Mouse (Mus musculus) heart, embryonic 15.5 days (tissue): Measurements from ENCODE around the gene Gm960. TPM values are rescaled to one million over a fixed set of nuclear protein-coding genes. Genes with fewer than 3 reads are reported as not detected.

Experiments
- ATAC-seq: fragments of 200-750 bp; cut with Nextera tagmentation; replicated peaks from 2 replicates; pipeline ENCODE4 v1.8.0; 2017; ENCODE audit warnings: low read depth, moderate TSS enrichment; ENCODE audit not compliant: insufficient number of reproducible peaks, insufficient read depth, low FRiP score
- H3K27ac ChIP-seq: fragments of 300-500 bp; sonication (generic); 2 replicates; pipeline ENCODE4 v1.5.1; 2015; ENCODE audit warnings: mild to moderate bottlenecking, inconsistent platforms
- H3K27me3 ChIP-seq: fragments of 300-500 bp; sonication (generic); 2 replicates; pipeline ENCODE4 v1.6.1; 2015; ENCODE audit warnings: inconsistent platforms
- H3K36me3 ChIP-seq: fragments of 300-500 bp; sonication (generic); 2 replicates; pipeline ENCODE4 v1.6.1; 2015; ENCODE audit warnings: mild to moderate bottlenecking, inconsistent platforms
- H3K4me1 ChIP-seq: fragments of 300-500 bp; sonication (generic); replicated peaks from 2 replicates; pipeline ENCODE4 v1.6.1; 2015; ENCODE audit warnings: inconsistent platforms
- H3K4me2 ChIP-seq: fragments of 300-500 bp; sonication (generic); 2 replicates; pipeline ENCODE4 v1.6.1; 2015; ENCODE audit warnings: inconsistent platforms, mild to moderate bottlenecking, moderate library complexity
- H3K4me3 ChIP-seq: fragments of 300-500 bp; sonication (generic); 2 replicates; pipeline ENCODE4 v1.5.1; 2015; ENCODE audit warnings: mild to moderate bottlenecking, inconsistent platforms
- H3K9ac ChIP-seq: fragments of 300-500 bp; sonication (generic); 2 replicates; pipeline ENCODE4 v1.6.1; 2015; ENCODE audit warnings: mild to moderate bottlenecking, inconsistent platforms
- H3K9me3 ChIP-seq: fragments of 300-500 bp; sonication (generic); replicated peaks from 2 replicates; pipeline ENCODE4 v1.6.1; 2016; ENCODE audit warnings: inconsistent platforms
- WGBS: fragments of 180-500 bp; shearing (Covaris S2); methylation state at CpG from one replicate; pipeline ENCODE4 v1.1.7; 2015; ENCODE audit warnings: mixed read lengths; 5-methylcytosine and 5-hydroxymethylcytosine counted together
- polyA plus RNA-seq: library from polyadenylated mRNA; unstranded; fragments of >200 nt; fragmentation: Nextera tagmentation; extraction: Ambion mirVana; gene quantifications from 2 replicates; pipeline ENCODE4 v1.2.1, GENCODE M21; 2015

Gene Gm960
- polyA plus RNA-seq, 1 experiment from 2014 or later = 0.48 TPM

DNA sequence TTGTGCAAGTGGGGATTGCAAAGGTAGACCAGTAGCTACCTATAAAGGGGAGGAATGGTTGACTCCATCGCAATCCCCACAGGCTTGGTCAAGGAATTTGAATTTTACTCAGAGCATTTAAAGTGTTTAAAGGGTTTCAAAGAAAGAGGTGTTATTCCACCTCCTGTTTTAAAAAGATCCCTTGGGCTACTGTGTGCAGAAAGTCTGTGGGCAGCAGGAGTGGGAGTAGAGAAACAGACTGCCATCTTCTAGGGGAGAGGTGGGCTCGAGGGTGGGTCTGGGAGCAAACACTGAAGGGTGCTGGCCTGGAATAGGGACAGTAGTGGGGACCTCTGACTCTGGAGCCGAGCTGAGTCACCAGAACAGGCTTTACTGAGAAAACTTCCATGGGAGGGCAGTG is 34.6 kb upstream of the Gm960 start:
- ATAC-seq = no peak
- Histone ChIP-seq H3K27me3 (no peaks in the 10 kb centered on the region), H3K4me3 (no peak overlapping the region), H3K4me1 (no peaks in the 10 kb centered on the region), H3K9me3 (no peaks in the 10 kb centered on the region), H3K36me3 (no peaks in the 10 kb centered on the region), H3K27ac (no peak overlapping the region), H3K4me2 (no peak overlapping the region), H3K9ac (no peak overlapping the region)
- WGBS = 79% methylated on average over 3 of the region's 3 CpGs

- Histone ChIP-seq H3K27me3 (no peaks in the 10 kb centered on the region), H3K36me3 (no peaks in the 10 kb centered on the region), H3K4me1 (no peaks in the 10 kb centered on the region), H3K27ac (no peak overlapping the region), H3K9ac (no peak overlapping the region), H3K9me3 (no peaks in the 10 kb centered on the region), H3K4me3 (no peak overlapping the region), H3K4me2 (no peak overlapping the region)
- no peak for ATAC-seq
- 77% methylated on average over 9 of the region's 9 CpGs for WGBS
Measured at GRCm38 (mm10) chr19:4729186-4729585, 30.7 kb upstream of the Gm960 start.

DNA sequence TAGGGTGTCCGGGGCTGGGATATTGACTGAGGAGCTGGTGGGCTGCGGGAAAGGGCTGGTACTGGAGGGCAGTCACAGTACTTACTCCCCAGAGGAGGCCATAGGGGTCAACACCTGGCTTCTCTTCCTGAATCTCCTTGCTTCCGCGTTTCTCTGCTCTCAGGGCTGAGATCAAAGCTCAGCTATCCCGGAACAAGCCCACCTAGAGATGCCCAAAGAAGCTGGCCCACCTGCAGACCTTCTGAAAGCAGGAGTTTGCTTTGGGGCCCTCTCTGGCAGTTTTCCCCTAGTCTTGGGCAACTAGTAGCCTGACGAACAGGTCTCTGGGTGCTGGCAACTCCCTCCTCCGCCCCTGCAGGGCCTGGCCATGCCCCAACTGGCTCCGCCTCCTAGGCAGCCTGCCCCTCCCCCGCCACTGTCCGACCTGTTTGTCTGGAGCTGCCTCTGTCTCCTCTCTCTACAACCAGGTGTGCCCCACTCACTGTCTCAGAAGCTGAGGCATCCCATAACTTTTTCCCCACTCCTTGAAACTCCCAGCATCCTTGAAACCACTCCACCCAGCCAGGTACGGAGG is 22.3 kb upstream of the Gm960 start:
- Histone ChIP-seq H3K9me3 (no peaks in the 10 kb centered on the region), H3K9ac (no peak overlapping the region), H3K4me1 (peaks cover 5% of the 10 kb centered on the region; the same call in 1 of the 2 replicates), H3K27me3 (peaks cover 49% of the 10 kb centered on the region), H3K4me2 (no peak overlapping the region), H3K27ac (no peak overlapping the region), H3K4me3 (no peak overlapping the region), H3K36me3 (no peaks in the 10 kb centered on the region)
- ATAC-seq = no peak
- WGBS = 20% methylated on average over 11 of the region's 11 CpGs

DNA sequence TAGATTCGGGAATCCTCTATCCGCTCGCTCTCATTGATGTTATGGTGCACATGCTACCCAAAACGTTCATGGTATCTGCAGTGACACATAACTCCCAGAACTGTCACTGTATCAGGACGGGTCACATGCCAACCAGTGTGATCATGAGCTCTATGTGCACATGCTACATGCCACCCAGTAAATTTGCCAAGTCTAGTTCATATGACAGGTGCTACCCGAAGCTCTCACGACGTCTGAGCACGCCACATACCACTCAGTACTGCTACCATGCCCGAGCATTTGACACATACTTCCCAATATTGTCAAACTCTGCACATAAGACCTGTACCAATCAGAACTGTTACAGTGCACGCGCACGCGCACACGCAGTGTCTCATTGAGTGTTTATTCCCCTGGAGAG is 21.6 kb upstream of the Gm960 start:
- H3K4me1 ChIP-seq = peaks cover 5% of the 10 kb centered on the region; the same call in 1 of the 2 replicates
- H3K4me2 ChIP-seq = no peak overlapping the region
- WGBS = 79% methylated on average over 15 of the region's 15 CpGs
- no peaks in the 10 kb centered on the region for H3K9me3 ChIP-seq
- H3K36me3 ChIP-seq = no peaks in the 10 kb centered on the region
- H3K27me3 ChIP-seq = peaks cover 56% of the 10 kb centered on the region
- H3K9ac ChIP-seq = no peak overlapping the region
- ATAC-seq = no peak
- no peak overlapping the region for H3K4me3 ChIP-seq
- H3K27ac ChIP-seq = no peak overlapping the region

- H3K36me3 ChIP-seq = no peaks in the 10 kb centered on the region
- WGBS = 28% methylated on average over 5 of the region's 5 CpGs
- H3K27ac ChIP-seq = no peak overlapping the region
- H3K9me3 ChIP-seq = no peaks in the 10 kb centered on the region
- H3K4me1 ChIP-seq = peaks cover 5% of the 10 kb centered on the region; the same call in 1 of the 2 replicates
- peaks cover 63% of the 10 kb centered on the region for H3K27me3 ChIP-seq
- H3K4me3 ChIP-seq = no peak overlapping the region
- ATAC-seq = no peak
- no peak overlapping the region for H3K9ac ChIP-seq
- no peak overlapping the region for H3K4me2 ChIP-seq
Measured at GRCm38 (mm10) chr19:4719351-4719764, 20.9 kb upstream of the Gm960 start.

- ATAC-seq = no peak
- 26% methylated on average over 8 of the region's 12 CpGs for WGBS
- Histone ChIP-seq H3K4me2 (no peak overlapping the region), H3K27me3 (peaks cover 70% of the 10 kb centered on the region), H3K36me3 (no peaks in the 10 kb centered on the region), H3K4me1 (peaks cover 5% of the 10 kb centered on the region; the same call in 1 of the 2 replicates), H3K27ac (no peak overlapping the region), H3K4me3 (no peak overlapping the region), H3K9ac (no peak overlapping the region), H3K9me3 (no peaks in the 10 kb centered on the region)
Measured at GRCm38 (mm10) chr19:4718716-4719115, 20.2 kb upstream of the Gm960 start.

DNA sequence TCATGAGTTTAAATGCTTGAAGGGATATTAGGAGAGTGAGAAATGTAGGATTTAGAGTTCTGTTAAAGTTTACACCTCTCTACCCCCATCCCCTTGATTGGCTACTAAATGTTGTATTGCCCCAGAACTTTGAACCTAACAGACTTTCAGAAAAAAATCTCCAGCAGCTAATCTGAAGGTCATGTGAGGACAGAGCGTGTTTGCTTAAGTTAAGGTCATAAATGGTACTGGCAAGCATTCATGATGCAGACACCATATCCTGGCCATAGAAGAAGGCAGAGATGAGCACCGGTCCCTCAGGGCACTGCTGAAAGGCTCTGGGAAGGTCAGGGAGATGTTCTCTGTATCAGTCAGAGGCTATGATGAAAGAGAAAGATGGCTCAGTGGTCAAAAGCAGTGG is 18.8 kb upstream of the Gm960 start:
- WGBS = 92% methylated on average over 2 of the region's 2 CpGs
- Histone ChIP-seq H3K36me3 (no peaks in the 10 kb centered on the region), H3K27me3 (peaks cover 84% of the 10 kb centered on the region), H3K4me2 (no peak overlapping the region), H3K9me3 (no peaks in the 10 kb centered on the region), H3K27ac (no peak overlapping the region), H3K9ac (no peak overlapping the region), H3K4me3 (no peak overlapping the region), H3K4me1 (peaks cover 9% of the 10 kb centered on the region)
- ATAC-seq = no peak

GRCm38 (mm10) chr19:4716756-4717155 is 18.3 kb upstream of the Gm960 start:
- Histone ChIP-seq H3K9ac (no peak overlapping the region), H3K4me3 (no peak overlapping the region), H3K27me3 (peaks cover 88% of the 10 kb centered on the region), H3K4me1 (peaks cover 15% of the 10 kb centered on the region), H3K4me2 (no peak overlapping the region), H3K9me3 (no peaks in the 10 kb centered on the region), H3K36me3 (no peaks in the 10 kb centered on the region), H3K27ac (no peak overlapping the region)
- no peak for ATAC-seq
- 93% methylated on average over 14 of the region's 14 CpGs for WGBS

DNA sequence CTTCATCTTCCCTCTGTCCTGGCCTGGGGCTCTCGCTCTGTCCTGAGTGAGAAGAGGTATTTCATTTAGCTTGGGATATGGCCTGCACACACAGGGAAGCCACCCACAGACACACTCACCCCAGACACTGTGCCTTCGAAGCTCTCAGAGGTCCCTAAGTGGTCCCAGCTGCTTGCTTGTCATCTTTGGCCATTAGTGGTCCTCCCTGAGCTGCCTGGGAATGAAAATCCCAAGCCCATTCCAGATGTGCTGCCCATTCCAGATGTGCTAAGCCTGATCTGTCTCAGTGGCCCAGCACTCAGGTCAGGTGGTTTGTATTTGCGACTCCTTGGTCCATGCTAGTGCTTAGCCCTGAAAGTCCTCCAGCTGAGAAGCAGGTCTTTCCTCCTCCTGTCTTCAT is 15.4 kb upstream of the Gm960 start:
- 62% methylated on average over 3 of the region's 3 CpGs for WGBS
- Histone ChIP-seq H3K4me2 (no peak overlapping the region), H3K9ac (no peak overlapping the region), H3K4me3 (no peak overlapping the region), H3K4me1 (peaks cover 19% of the 10 kb centered on the region), H3K36me3 (no peaks in the 10 kb centered on the region), H3K9me3 (no peaks in the 10 kb centered on the region), H3K27ac (no peak overlapping the region), H3K27me3 (peaks cover 88% of the 10 kb centered on the region)
- ATAC-seq = no peak

DNA sequence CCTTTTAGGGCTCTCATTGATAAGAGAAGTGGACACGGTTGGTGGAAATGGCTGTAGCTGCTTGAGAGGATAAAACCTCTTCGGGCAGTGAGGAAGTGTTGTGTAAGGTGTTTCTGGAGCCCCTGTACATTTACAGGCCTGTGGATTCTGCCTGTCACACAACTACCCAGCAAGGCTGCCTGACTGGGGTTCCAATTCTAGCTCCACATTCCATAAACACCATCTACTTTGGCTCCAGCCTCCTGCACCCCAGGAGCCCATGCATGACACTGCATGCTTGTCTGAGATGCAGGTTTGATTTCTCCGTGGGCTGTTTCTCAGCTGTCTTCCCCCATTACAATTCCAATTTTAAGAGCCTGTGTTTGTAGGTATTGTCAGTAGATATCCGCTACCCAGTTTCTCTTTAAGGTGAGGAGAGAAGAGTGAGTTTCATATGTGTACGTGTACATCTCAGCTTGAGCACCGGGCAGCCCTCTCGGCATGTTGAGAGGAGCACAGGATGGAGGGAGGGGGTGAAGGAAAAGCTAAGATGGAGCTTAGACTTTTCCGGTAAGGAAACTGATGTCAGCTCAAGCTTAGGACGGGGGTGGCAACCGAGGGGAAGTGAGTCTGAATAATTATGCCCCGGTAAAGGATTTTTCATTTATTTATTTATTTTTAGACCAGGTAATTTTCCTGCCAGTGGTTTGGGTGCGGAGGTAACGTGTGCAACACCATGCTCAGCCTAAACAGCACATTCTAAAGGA is 14.5 kb upstream of the Gm960 start:
- WGBS = 35% methylated on average over 13 of the region's 13 CpGs
- Histone ChIP-seq H3K9ac (no peak overlapping the region), H3K27me3 (peaks cover 84% of the 10 kb centered on the region), H3K9me3 (no peaks in the 10 kb centered on the region), H3K4me3 (peak overlapping the region; percentile 49), H3K27ac (no peak overlapping the region), H3K4me1 (peaks cover 17% of the 10 kb centered on the region), H3K4me2 (peak overlapping the region; percentile 98), H3K36me3 (no peaks in the 10 kb centered on the region)
- no peak for ATAC-seq

GRCm38 (mm10) chr19:4712156-4712780 is 13.8 kb upstream of the Gm960 start:
- peak overlapping the region; percentile 98 for H3K4me2 ChIP-seq
- WGBS = under 1% methylated on average over 60 of the region's 60 CpGs
- peak overlapping the region; percentile 47 for H3K9ac ChIP-seq
- no peaks in the 10 kb centered on the region for H3K9me3 ChIP-seq
- H3K36me3 ChIP-seq = no peaks in the 10 kb centered on the region
- ATAC-seq = no peak
- H3K4me3 ChIP-seq = peak overlapping the region; percentile 49
- H3K27me3 ChIP-seq = peaks cover 79% of the 10 kb centered on the region
- H3K27ac ChIP-seq = no peak overlapping the region
- peaks cover 17% of the 10 kb centered on the region for H3K4me1 ChIP-seq
